Mouse (Mus musculus) brain, embryonic 14.5 days (tissue): ENCODE data around the gene Trim41.

Experiments
- CTCF ChIP-seq: fragments of 200-500 bp; IDR thresholded peaks from 2 replicates; pipeline ENCODE4 v1.5.1; 2012; ENCODE audit warnings: inconsistent platforms, mild to moderate bottlenecking, moderate library complexity, borderline replicate concordance; ENCODE audit not compliant: insufficient read depth, insufficient read length; ENCODE audit errors: extremely low read depth
- POLR2A ChIP-seq: fragments of 200-500 bp; IDR thresholded peaks from 2 replicates; pipeline ENCODE4 v1.6.1; 2012; ENCODE audit warnings: mild to moderate bottlenecking, inconsistent platforms, borderline replicate concordance; ENCODE audit not compliant: poor library complexity, insufficient read depth, insufficient read length, severe bottlenecking; ENCODE audit errors: extremely low read depth

GRCm38 (mm10) chr11:48774443-48775298 is 42.5 kb downstream of the Trim41 start:
- no peak for TF ChIP-seq POLR2A
- peak; percentile 60; the same call in 1 of the 2 replicates for TF ChIP-seq CTCF
